Mouse (Mus musculus) left cerebral cortex, adult 18-20 months (tissue): ENCODE data around the gene Ctnnal1. TPM values are rescaled to one million over a fixed set of nuclear protein-coding genes. Genes with fewer than 3 reads are reported as not detected.
"Not testable (repeated sequence)": the region's sequence is repeated elsewhere in the genome, so short reads cannot be mapped to it uniquely, and the experiment has no call there.

Experiments used
- DNase-seq, 2 experiments: peaks; one replicate each; pipeline ENCODE4 v3.0.0; 2021 to 2022; ENCODE audit warnings: low spot score in 2 of 2, mixed read lengths in 1 of 2
- long read RNA-seq, 2 experiments: library from polyadenylated mRNA; stranded (forward); transcript quantifications; one replicate each; pipeline ENCODE4 v2.0.0; 2021
- total RNA-seq, 2 experiments: library from RNA; stranded (reverse); gene quantifications; 2 replicates each; pipeline ENCODE4 v1.2.3; 2021

Ctnnal1 gene
- 10 to 100 TPM; 17.9 to 18.1 TPM for total RNA-seq
- long read RNA-seq, experiment 1, transcript Ctnnal1-201 (19 exons, 3,664 nt), result major isoform, 6 of 23 reads
- long read RNA-seq, experiment 1, partial matches to known transcripts, result 7 of 23 reads
- long read RNA-seq, experiment 1, other reads (novel, unspliced or antisense), result 10 of 23 reads
- long read RNA-seq, experiment 2, partial matches to known transcripts, result 3 of 9 reads
- long read RNA-seq, experiment 2, other reads (novel, unspliced or antisense), result 3 of 9 reads

DNA sequence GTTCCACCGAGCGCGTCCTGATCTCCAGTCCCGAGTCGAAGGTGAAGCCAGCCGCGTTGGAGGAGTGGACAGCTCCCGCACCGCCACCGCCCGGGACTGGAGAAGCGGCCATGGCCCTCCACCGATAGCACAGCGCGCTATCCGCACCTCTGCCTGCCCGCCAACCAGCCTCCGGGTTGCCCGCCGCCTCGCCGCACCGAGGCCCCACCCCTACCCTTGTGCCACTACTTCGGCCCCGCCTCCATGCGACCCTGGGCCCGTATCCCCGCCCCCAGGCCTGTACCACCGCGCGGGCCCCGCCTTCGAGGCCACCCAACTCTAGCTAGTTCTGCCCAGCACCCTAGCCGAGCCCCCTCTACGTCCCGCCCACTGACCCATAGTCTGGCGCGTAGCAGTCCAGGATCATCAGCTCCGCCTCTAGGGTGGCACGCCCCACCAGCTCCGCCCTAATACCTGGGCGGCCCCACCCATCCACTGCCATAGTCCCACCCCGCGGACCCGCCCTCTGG is at the start of gene Ctnnal1:
TSS of gene Ctnnal1 (minus strand) at position 186 of the 509 bp plus-strand sequence.
- peak; percentile 74 to 82 for DNase-seq

DNA sequence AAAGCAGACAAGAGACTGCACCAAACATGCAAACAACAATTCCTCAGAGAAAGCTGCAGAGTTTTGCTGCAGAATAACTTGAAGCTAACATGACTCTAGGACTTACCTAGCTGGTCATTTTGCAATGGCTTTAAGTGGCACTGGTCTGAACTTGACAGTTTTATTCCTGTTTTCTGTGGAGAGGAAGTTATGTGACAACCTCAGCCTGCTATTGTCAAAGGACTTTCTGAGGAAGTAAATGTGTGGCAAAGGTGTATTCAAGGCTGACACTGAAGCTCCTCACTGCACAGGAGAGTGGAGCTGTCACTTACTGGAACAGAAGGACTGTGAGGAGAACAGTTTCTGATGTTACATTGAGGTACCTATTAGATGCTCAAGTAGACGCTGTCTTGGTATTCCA is 49.8 kb upstream of the Ctnnal1 start:
- DNase-seq, result no peak

DNA sequence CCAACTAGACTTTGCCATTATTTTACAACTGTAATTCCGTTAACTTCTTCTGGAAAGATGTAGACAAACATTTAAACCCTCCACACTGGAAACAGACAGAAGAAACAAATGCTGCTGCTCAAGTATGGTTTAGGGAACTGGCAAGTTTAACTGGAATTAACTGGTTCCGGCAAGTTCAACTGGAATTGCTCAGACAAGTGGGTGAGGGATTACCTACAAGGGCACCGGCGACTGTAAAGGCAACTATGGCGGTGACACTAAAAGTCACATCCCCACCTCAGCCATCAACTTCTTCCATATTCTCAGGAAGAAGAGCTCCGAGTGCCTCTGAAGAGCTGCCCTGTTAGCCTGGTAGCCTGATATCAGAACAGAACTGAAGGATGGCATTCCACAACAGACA is 49.4 kb upstream of the Ctnnal1 start:
- no peak for DNase-seq

DNA sequence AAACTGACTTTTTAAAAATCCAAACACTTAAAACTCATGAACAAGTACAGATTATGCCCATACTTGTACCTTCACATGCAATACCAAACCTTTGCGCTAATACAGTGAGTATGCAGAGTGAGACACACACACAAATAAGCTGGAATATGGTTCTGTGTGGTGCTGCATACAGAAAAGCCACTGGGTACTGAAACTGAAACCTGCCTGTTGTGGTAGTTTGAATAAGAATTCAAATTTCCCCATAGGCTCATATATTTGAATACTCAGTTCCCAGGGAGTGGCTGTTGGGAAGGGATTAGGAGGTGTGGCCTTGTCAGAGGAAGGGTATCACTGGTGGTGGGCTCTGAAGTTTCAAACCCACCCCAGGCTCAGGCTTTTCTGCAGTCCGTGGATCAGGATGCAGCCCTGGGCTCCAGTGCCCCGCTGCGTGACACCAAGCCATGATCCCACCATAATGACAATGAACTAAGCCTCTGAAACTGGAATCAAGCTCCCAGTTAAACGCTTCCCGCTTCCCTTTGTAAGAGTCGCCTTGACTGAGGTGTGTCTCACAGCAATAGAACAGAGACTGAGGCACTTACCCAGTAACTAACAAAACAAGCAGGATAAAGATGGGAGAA is 47.5 kb upstream of the Ctnnal1 start:
- no peak for DNase-seq

DNA sequence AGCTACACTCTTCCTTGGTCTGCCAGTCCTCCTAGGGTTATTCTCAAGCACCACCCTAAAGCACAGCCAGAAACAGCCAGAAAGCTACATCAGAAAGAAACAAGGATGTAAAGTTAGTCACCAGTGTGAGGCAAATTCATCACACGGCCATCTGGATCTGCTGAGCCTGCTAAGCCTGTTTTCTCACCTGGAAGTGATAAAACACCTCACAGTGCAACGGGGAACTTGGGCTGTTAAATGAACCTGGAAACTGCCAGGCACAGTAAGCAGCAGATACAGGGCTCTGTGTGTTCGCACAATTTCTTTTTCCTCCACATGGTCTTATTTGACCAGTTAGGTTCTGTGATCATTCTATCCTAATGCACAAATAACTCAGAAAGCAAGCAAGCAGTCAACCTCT is 44.6 kb upstream of the Ctnnal1 start:
- no peak for DNase-seq

DNA sequence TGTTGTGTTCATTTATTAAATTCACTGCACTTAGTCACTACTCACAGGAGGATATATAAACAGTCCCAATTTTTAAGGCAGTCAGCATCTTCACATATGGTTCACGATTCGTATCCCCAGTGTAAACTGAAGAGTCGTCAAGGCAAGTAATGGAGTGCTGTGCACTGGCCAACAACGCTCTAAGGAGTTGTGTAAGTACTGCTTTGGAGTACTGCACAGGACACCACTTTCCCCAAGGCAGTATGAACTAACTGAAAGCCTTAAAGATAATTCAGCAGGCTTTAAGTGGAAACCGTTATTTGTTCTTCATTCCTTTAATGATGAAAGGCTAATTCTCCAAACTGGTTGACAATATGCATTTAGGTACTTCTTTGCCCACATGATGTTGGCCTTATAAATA is 42.7 kb upstream of the Ctnnal1 start:
- no peak for DNase-seq

DNA sequence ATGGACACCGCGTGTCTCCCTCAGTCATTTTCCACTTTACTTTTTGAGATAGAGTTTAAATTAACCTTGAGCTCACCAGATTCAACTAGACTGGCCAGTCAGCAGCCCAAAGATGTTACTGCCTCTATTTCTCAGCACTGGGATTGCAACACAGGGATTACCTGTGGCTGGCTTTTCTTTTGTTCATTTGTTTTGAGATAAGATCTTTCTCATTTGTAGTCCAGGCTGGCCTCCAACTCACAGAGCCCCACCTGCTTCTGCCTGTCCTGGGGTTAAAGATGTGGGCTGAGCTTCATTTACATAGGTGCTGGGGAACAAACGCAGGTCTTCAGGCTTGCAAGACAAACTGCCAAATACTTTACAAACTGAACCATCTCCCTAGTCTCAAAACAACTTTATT is 41.9 kb upstream of the Ctnnal1 start:
- DNase-seq, result no peak

DNA sequence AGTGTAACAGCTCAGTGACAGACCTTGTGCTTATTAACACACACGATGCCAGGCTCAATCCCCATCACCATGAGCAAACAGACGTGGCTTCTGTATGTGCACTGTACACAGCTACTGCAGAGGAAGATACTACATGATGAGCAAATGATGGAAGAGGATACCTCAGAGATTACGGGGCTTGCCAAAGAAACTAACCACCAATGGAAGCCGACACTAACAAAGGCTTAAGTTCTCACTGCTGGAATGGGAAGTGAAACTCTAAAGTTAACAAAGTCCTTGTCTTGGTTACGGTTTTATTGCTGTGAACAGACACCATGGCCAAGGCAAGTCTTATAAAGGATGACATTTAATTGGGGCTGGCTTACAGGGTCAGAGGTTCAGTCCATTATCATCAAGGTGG is 40.5 kb upstream of the Ctnnal1 start:
- DNase-seq, result no peak

DNA sequence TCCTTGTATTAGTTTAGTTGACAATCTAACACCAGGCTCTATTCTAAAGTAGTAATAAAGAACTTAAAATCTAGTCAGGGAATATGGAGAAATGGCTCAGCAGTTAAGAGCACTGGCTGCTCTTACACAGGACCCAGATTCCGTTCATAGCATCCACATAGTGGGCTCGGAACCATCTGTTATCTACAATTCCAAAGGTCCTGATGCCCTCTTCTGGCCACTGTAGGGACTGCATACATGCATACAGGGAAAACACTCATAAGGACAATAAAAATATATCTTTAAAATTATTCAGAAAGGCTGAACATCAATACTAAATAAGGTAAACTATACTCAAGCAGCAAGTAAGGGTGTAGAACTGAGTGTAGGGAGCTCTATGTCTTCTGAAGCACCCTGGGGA is 36.7 kb upstream of the Ctnnal1 start:
- no peak for DNase-seq

DNA sequence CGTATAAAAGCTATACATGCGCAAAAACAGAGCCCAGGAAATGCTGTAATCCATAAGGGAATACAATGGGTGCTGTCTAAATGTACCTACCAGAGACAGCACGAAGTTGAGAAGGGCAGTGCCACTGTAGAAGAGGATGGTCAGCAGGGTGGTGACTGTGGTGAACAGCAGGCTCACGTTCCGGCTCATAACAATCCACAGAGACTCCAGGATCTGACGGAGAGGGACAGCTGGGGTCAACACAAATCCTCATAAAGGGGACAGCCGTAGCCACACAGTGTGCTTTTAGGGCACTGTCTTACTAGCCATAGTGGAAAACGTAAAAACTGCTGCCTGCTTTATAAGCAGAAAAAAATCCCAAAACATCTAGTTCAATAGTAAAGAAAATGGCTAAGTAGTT is 34.2 kb upstream of the Ctnnal1 start:
- DNase-seq, result no peak

DNA sequence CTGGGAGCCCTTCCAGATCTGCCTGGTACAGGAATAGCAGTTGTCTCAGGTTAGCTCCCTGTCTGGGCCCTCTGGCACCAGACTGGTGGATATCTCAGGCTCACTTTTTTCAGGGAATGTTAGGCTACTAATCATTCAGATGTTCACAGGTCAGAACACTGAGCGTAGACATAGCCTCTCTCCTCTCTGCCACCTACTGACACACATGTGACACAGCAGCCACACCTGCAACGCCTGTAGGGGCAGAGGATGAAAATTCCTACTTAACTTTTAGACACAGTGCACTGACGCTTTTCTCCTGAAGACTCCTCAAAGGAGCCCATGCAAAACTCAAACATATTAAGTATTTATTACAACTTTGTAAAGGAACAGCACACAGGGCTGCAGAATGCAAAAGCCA is 32.5 kb upstream of the Ctnnal1 start:
- DNase-seq, result no peak

DNA sequence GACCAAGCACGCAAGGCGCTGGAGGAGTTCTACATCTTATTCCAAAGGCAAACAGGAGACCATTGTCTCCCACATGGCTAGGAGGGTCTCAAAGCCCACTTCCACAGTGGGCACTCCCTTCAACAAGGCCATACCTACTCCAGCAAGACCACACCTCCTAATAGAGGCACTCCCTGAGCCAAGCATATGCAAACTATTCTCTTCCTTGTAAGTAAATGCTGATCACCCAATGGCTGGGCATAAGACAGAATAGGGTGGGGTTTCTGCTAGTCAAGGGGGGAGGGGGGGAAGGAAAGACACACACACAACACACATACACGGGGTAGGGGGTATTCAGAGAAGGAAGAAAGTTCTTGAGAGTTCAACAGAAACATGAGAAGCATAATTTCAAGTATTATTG is 29.2 kb upstream of the Ctnnal1 start:
- no peak for DNase-seq

DNA sequence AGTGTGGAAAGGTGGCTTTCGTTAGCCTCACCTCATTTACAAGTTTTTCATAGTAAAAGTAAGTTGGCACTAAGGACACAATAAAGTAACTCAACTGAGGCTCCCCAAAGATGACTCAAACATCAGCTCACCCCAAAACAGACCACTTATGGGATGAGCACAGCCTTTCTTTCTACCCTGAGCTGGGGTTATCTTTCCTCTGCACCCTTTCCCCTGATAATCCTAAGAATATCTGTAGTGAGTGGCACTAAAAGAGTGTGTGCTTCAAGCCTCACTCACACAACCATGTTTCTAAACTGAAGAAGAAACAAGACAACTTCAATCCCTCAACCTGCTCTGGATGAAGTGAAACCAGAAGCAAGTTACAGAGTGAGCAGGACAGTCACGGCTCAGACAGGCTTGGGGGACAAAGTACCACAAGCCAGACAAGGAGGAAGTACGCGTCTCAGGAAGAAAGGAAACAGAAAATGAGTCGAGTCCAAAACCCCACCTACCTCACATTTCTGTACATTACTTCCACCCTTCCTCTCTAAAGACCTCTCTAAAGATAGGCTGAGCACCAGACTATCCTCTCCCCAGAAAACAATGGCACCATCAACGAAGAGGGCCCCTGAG is 27.6 kb upstream of the Ctnnal1 start:
- no peak for DNase-seq

DNA sequence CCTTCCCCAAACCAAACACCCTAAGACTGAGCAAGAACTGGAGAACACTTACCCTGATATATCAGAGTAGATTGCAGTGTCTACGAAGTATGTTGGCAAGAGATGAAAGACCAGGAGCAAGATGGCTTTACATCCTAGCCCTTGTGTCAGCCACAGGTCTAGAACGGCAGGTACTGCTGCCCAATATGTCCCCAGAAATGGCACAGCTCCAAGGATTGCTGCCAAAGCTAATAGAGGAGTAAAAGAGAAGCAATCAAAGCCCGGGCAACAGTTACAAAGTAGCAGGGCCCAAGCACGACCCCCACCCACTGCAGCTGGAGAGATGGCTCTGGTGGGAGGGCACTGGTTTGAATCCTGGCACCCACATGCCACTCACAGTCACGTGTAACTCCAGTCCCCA is 23.5 kb upstream of the Ctnnal1 start:
- no peak for DNase-seq

DNA sequence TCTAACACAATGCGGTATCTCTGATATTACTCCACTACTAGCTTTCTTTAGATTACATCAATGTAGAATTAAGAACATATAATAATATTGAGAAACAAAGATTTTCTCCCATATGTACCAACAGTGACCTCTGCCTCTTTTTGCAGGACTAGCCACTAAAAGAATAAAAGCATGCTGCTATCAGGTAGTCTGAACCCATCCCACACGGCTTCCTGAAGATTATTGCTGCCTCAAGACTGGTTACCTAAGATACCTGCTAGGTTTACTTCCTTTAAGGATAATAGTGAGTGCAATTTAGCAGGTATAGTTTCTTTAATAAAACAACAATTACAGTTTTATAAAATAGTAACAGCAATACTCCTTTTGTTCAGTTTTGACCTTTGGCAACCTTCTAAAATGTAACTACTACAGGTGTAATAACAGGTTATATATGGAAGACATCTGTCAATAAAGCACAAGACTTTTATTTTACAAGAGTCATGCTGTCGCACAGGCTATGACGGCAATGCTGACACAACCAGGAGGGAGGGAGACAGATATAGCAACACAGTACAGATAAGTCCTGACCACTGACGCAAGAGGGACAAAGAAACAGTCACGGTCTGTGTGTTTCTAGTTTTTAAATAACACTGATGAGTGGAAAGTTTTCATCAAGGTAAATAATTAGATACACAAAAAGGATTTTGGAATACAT is 21.4 kb upstream of the Ctnnal1 start:
- no peak for DNase-seq

DNA sequence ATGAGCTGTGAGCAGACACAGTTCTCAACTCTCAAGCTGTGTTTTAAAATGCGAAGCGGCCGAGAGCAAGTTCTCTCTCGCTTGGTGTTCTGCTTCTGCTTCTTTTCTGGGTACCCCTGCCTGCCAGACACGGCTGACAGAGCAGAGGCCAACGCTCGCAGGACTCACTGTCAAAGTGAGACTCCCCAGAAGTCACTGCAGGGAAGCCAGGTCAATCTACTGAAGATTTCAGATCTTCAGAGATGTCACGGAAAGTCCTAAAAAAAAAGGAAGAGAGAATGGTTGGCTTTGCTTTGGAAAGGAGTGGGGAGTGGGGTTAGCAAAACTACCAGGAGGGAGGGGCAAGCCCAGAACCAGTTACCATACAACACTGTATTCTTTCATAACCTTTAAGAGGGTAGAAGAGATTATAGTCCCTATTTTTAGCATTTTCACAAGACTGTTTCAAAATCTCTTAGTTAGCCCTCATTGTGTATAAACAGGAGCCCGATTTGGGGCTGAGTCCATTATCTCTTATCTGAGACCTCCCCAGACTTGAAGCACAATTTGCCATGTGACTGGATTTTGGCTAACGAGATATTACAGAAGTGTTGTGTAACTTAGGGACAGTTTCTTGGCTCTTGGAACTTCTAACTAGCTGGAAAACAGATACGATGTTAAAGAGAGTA is 15.2 kb upstream of the Ctnnal1 start:
- DNase-seq, result no peak

DNA sequence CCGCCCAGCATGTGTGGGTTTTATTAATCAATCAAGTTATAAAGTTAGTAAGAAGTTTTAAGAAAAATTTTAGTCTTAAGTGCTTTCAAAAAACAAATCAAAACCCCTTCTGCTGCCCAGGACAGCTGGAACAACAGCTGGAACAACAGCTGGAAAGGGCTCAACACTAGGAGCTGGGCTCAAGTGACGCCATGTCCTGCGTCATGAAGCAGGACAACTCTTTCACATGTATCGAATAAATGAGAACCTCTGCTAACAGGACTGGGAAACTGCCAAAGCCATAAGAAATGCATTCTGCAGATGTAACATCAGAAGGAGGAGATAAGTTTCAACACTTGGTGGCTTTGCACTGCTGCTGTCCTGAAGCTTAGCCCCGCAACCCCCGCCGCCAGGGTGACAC is 14.0 kb upstream of the Ctnnal1 start:
- DNase-seq, result no peak

DNA sequence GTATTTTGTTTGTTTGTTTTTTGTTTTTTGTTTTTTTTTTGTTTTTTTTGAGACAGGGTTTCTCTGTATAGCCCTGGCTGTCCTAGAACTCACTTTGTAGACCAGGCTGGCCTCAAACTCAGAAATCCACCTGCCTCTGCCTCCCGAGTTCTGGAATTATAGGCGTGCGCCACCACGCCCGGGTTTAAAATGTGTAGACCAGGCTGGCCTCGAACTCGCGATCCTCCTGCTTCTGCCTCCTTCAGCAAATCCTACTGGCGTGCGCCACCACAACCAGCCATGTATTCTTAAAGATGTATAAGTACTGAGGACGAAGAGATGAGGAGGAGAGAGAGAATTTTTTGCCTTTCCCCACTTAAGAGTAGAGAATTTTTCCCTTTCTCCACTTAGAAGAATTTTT is 5.6 kb upstream of the Ctnnal1 start:
- not testable (repeated sequence) for DNase-seq

DNA sequence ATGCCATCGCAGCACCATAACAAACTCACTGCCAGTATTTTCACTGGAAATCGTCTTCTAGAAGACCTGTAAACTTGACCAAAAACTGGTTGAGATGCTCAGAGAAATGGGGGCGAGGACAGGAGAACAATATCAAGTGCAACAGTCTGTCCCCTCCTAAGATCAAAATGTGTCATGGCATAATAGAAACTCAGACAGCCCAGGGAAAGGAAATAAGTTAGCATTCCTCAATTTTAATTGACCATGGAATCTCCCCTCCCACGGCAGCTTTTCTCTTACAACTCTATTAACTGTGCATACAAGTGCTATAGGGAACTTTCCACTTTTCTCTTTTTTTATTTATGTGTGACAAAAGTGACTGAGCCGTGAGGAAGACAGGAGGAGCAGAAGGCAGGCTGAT is 2.8 kb upstream of the Ctnnal1 start:
- no peak for DNase-seq

DNA sequence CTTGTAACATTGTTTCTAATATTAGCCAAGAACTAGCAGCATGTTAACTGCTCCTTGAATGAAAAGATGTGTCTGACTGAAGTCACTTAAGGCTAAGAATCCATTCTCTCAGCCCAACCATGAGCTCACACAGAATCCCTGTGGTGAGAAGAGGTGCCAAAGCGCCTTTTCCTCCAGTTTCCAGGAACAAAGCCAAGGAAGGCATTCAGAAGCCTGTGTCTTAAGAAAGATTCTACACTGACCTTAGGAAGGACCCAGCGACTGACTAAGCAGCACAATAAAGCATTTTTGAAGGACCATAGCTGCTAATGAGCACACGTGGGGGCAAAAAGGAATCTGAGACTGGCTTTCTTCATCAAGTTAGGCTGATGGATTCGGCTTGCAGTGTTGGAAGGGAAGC is 983 bp upstream of the Ctnnal1 start:
- no peak for DNase-seq

DNA sequence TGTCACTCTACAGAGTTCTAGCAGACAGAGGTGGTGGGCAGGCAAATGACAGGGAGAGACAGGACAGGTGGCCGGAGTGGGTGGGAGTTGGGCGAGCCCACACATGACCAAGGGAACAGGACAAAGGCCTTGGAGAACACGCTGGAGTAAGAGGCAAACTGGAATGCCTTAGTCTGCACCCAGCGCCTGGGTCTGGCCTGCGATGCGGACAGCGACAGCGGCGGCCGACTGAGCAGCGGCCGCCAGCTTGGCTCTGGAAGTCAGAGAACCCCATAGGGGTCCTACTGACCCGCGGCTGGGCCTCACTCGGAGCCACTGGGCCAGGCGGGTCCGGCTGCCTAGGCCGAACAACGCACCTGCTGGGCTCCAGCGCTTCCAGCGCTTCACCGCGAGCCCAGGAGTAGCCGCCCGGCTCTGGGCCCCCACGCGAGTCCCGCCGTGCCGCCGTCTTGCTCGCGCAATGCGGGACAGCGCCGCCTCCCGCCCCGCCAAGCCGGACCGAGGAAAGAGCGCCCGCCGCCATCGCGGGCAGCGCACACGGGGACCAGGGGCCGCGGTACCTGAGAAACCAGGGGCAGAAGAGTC is 479 bp downstream of the Ctnnal1 start:
- peak; percentile 13 to 45 for DNase-seq
